Mouse (Mus musculus): ENCODE measurements around the gene Sel1l. TPM values are rescaled to one million over a fixed set of nuclear protein-coding genes. Genes with fewer than 3 reads are reported as not detected.

The Sel1l gene
- total RNA-seq, 2 experiments from 2014 or later, result 14.7 to 41.4 TPM

Other genes with a start within 250 kb of the Sel1l start
- gene Ston2, start 60.8 kb downstream of the Sel1l start, total RNA-seq (2015; ENCODE audit: low replicate concordance), result 0.84 TPM in 1 of 2 replicates, not detected in the other
- gene Ston2, start 60.8 kb downstream of the Sel1l start, total RNA-seq (2017; ENCODE audit: low replicate concordance), result 0.90 and 1.1 TPM in 2 replicates